Mouse (Mus musculus) embryonic fibroblast, embryonic 13.5 days (primary cell): ENCODE data around the gene Numb.

Source experiments
- CTCF ChIP-seq: IDR thresholded peaks from 2 replicates; pipeline ENCODE4 v1.5.1; 2011; ENCODE audit warnings: mild to moderate bottlenecking, control low read depth, low read length, moderate library complexity, borderline replicate concordance; ENCODE audit not compliant: insufficient read depth
- POLR2A ChIP-seq: IDR thresholded peaks from 2 replicates; pipeline ENCODE4 v1.6.1; 2011; ENCODE audit warnings: low read depth, mild to moderate bottlenecking, control low read depth, low read length, moderate library complexity

- no peak for TF ChIP-seq CTCF
- no peak for TF ChIP-seq POLR2A
These were observed 4.8 kb downstream of the Numb start for GRCm38 (mm10) chr12:83916884-83917283.
